Mouse (Mus musculus) intestine, postnatal 0 days (tissue): ENCODE measurements around the gene Foxl1. TPM values are rescaled to one million over a fixed set of nuclear protein-coding genes. Genes with fewer than 3 reads are reported as not detected.

ENCODE experiments used
- ATAC-seq: fragments of 200-750 bp; cut with Nextera tagmentation; 2 replicates; pipeline ENCODE4 v1.8.0; 2017; ENCODE audit warnings: mild to moderate bottlenecking, moderate TSS enrichment, moderate library complexity
- H3K27ac ChIP-seq: fragments of 300-500 bp; sonication (generic); 2 replicates; pipeline ENCODE4 v1.5.1; 2014; ENCODE audit warnings: mild to moderate bottlenecking, low read depth, low read length, moderate library complexity
- H3K27me3 ChIP-seq: fragments of 300-500 bp; sonication (generic); replicated peaks from 2 replicates; pipeline ENCODE4 v1.6.1; 2014; ENCODE audit warnings: low read length, mixed read lengths; ENCODE audit not compliant: control insufficient read depth, insufficient read depth
- H3K36me3 ChIP-seq: fragments of 300-500 bp; sonication (generic); 2 replicates; pipeline ENCODE4 v1.6.1; 2014; ENCODE audit warnings: mild to moderate bottlenecking, moderate library complexity; ENCODE audit not compliant: control insufficient read depth, insufficient read depth
- H3K4me1 ChIP-seq: fragments of 300-500 bp; sonication (generic); replicated peaks from 2 replicates; pipeline ENCODE4 v1.6.1; 2014; ENCODE audit warnings: antibody characterized with exemption, low read length, mixed read lengths; ENCODE audit not compliant: control insufficient read depth, insufficient read depth
- H3K4me2 ChIP-seq: fragments of 300-500 bp; sonication (generic); replicated peaks from 2 replicates; pipeline ENCODE4 v1.6.1; 2014; ENCODE audit warnings: low read depth, mild to moderate bottlenecking, moderate library complexity
- H3K4me3 ChIP-seq: fragments of 300-500 bp; sonication (generic); 2 replicates; pipeline ENCODE4 v1.5.1; 2014; ENCODE audit warnings: low read depth, low read length
- H3K9ac ChIP-seq: fragments of 300-500 bp; sonication (generic); 2 replicates; pipeline ENCODE4 v1.6.1; 2014; ENCODE audit warnings: mild to moderate bottlenecking, low read depth, low read length
- H3K9me3 ChIP-seq: fragments of 300-500 bp; sonication (generic); 2 replicates; pipeline ENCODE4 v1.6.1; 2016; ENCODE audit warnings: mixed run types; ENCODE audit not compliant: control insufficient read depth
- CTCF ChIP-seq: sonication (generic); IDR thresholded peaks from 2 replicates; pipeline ENCODE4 v1.5.1; 2016; ENCODE audit warnings: low read depth, mild to moderate bottlenecking, control low read depth, antibody characterized with exemption, moderate library complexity
- WGBS: fragments of 180-500 bp; shearing (Covaris S2); extraction: QIAGEN DNeasy Blood & Tissue Kit; methylation state at CpG from one replicate; pipeline ENCODE4 v1.1.7; 2014; 5-methylcytosine and 5-hydroxymethylcytosine counted together
- polyA plus RNA-seq: library from polyadenylated mRNA; unstranded; fragments of >200 nt; fragmentation: Nextera tagmentation; extraction: Ambion mirVana; gene quantifications from 2 replicates; pipeline ENCODE4 v1.2.1, GENCODE M21; 2015

The Foxl1 gene
- polyA plus RNA-seq, 1 experiment from 2014 or later = 2.8 TPM

DNA sequence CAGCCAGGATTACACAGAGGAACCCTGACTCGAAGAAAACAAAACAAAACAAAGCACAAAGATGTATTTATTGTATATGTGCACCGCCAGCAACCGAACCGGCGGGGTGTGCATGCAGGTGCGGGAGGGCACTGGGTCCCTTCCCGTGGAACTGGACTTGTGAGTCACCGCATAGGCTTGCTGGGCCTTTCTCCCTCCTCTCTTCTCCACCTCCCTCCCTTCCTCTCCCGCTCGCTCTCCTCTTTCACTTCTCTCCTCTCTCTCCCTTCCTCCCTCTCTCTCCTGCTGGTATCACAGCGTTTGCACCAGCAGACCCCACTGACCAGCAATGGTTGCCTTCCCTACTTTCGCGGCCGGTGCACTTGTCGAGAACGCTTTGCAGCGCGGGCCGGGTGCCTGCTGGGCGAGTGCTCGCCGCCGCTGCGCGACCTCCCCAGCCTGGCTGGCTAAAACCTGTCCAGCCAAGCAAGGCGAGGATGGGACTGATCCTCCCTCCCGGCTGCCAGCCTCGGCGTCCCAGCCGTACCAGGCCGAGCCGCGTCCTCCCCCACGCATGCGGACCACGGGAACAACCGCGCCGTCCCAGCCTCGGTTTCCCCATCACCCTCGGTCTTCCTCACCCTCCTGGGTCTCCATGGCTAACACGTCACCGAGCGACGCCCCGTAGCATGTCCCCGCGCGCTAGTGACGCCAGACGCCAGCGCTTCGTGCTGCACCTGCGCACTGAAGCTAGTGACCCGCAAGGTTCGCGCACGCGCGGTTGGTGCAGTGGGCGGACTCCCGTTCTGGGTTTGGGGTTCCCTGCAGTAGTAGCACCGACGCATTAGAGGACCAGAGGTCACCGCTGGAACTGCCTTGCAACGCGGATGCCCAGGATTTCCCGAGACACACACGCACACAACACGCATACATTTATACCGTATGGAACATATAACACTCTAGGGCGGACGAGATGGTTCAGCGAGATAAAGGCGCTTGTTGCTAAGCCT, 19.8 kb upstream of the Foxl1 start, which contains the start of gene Mthfsd:
Mthfsd (minus strand) TSS at position 725 of the 989 bp plus-strand sequence.
- peak within 1 kb of the TSS; percentile 91 for H3K4me3 ChIP-seq
- WGBS = under 1% methylated on average over 75 of the region's 75 CpGs
- H3K9me3 ChIP-seq = no peaks in the 10 kb centered on the region
- peak within 1 kb of the TSS; percentile 83 for H3K9ac ChIP-seq
- peaks cover 22% of the 10 kb centered on the region for H3K36me3 ChIP-seq
- H3K4me1 ChIP-seq = 0 out of 2 replicates have a peak, but pooled peaks cover 8% of the 10 kb centered on the region
- peak; percentile 87 for ATAC-seq
- H3K27me3 ChIP-seq = peaks cover 4% of the 10 kb centered on the region; the same call in 1 of the 2 replicates
- H3K27ac ChIP-seq = peak within 1 kb of the TSS; percentile 79
- 0 out of 2 replicates have a peak, but pooled peaks have one; percentile 22 for TF ChIP-seq CTCF
- peak within 1 kb of the TSS; percentile 91 for H3K4me2 ChIP-seq

DNA sequence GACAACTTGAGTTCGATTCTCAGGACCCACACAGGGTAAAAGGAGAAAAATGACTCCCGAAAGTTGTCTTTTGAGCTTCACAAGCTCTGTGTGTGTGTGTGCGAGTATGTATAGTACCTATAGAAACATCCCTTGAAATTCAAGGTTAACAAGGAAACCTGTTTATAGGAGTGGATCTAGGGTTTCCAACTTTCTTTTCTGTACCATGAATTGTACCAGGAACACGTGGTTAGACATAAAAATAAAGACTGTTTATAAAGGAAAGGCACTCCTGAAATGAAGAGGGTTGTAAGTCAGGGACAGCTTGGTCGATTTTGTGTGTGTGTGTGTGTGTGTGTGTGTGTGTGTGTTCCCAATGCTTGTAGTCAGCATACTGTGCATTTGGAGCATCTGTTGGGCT, 19.1 kb upstream of the Foxl1 start:
- H3K4me2 ChIP-seq = peak overlapping the region; percentile 91
- peaks cover 8% of the 10 kb centered on the region for H3K27me3 ChIP-seq
- H3K36me3 ChIP-seq = peaks cover 15% of the 10 kb centered on the region
- H3K9me3 ChIP-seq = no peaks in the 10 kb centered on the region
- H3K4me1 ChIP-seq = 0 out of 2 replicates have a peak, but pooled peaks cover 8% of the 10 kb centered on the region
- WGBS = 8% methylated on average over 5 of the region's 5 CpGs
- H3K4me3 ChIP-seq = peak overlapping the region; percentile 91
- TF ChIP-seq CTCF = no peak
- ATAC-seq = no peak
- H3K9ac ChIP-seq = peak overlapping the region; percentile 38; the same call in 1 of the 2 replicates
- H3K27ac ChIP-seq = no peak overlapping the region

DNA sequence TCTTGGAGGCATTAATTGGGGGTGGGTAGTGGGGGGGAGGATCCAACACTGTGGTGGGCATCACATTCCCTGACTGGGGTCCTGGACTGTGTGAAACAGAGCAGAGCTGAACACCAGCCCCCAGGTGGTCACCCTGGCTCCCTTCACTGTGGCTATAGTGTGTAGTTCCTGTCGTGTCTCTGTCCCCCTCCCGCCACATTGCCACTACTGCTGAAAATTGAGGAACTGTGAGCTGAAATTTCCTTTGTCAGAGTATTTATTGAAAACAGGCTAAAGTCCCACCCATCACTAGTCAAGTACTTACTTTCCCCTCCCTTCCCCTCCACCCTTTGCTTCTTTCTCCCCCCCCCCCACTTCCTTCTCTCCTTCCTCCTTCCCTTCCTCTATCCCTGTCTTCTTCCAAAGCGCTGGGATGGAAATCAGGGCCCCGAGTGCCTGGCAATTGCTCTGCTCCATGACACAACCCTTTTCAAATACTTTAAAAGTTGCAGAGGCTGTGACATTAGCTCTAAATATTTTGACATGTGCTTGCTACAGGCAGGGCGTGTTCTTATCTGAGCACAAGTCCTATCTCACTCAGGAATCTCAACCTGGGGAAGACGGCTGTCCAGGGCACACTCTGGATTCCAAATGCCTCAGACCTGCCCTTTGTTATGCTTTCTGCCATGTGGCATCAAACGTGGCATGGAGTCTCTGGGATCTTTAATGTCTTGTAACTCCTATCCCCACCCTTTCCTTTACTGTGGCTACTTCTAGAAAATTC, 16.4 kb upstream of the Foxl1 start:
- no peak for TF ChIP-seq CTCF
- WGBS = 33% methylated on average over 7 of the region's 7 CpGs
- H3K27ac ChIP-seq = no peak overlapping the region
- no peaks in the 10 kb centered on the region for H3K36me3 ChIP-seq
- 0 out of 2 replicates have a peak, but pooled peaks cover 8% of the 10 kb centered on the region for H3K4me1 ChIP-seq
- ATAC-seq = no peak
- no peak overlapping the region for H3K9ac ChIP-seq
- no peak overlapping the region for H3K4me3 ChIP-seq
- H3K27me3 ChIP-seq = peaks cover 35% of the 10 kb centered on the region
- H3K4me2 ChIP-seq = no peak overlapping the region
- H3K9me3 ChIP-seq = no peaks in the 10 kb centered on the region

DNA sequence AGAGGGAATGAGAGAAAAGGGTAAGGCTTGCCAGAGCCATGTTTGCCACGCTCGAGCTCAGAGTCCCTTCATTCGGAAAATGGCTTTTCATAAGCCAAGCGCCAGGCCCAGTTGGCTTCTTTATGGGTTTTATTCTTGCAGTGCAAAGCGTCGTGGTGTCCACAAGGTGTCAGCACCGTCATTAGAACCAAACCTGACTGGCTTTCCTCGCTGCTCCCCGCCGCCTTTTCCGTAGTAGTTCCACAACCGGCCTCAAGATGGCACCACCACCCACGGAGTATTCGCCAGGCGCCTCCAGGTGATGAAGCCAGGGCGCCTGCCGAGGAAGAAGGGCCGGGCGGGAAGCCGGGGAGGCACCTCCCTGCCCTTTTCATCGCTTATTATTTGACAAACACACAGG, 14.5 kb upstream of the Foxl1 start:
- no peak overlapping the region for H3K4me3 ChIP-seq
- peaks cover 54% of the 10 kb centered on the region for H3K27me3 ChIP-seq
- H3K36me3 ChIP-seq = no peaks in the 10 kb centered on the region
- no peak overlapping the region for H3K9ac ChIP-seq
- ATAC-seq = peak; percentile 50
- no peak overlapping the region for H3K27ac ChIP-seq
- H3K9me3 ChIP-seq = no peaks in the 10 kb centered on the region
- H3K4me1 ChIP-seq = 0 out of 2 replicates have a peak, but pooled peaks cover 4% of the 10 kb centered on the region
- WGBS = 2% methylated on average over 21 of the region's 21 CpGs
- H3K4me2 ChIP-seq = no peak overlapping the region
- TF ChIP-seq CTCF = peak; percentile 99

DNA sequence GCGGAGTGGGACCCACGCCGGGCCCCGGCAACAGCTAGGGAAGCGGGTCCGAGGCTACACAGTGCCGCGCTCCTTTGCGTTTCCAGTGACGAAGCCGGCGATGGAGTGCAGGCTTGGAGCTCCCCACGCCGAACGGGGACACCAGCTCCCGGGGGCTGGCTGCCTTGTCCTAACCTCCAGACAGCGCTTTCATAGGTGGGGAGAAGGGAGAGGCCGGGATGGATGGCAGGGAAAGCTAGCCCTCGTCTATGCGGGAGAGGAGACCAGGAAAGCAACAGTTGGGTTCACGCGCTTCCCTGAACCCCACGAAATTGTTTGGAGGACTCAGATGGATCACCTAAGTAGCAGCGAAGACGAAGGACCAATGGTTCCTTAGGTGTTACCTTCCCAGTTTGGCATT, 12.6 kb upstream of the Foxl1 start:
- no peaks in the 10 kb centered on the region for H3K9me3 ChIP-seq
- H3K27ac ChIP-seq = no peak overlapping the region
- H3K9ac ChIP-seq = no peak overlapping the region
- H3K4me3 ChIP-seq = no peak overlapping the region
- H3K4me1 ChIP-seq = no peaks in the 10 kb centered on the region
- H3K4me2 ChIP-seq = no peak overlapping the region
- H3K27me3 ChIP-seq = peaks cover 72% of the 10 kb centered on the region
- no peak for TF ChIP-seq CTCF
- ATAC-seq = no peak
- 1% methylated on average over 25 of the region's 25 CpGs for WGBS
- H3K36me3 ChIP-seq = no peaks in the 10 kb centered on the region

DNA sequence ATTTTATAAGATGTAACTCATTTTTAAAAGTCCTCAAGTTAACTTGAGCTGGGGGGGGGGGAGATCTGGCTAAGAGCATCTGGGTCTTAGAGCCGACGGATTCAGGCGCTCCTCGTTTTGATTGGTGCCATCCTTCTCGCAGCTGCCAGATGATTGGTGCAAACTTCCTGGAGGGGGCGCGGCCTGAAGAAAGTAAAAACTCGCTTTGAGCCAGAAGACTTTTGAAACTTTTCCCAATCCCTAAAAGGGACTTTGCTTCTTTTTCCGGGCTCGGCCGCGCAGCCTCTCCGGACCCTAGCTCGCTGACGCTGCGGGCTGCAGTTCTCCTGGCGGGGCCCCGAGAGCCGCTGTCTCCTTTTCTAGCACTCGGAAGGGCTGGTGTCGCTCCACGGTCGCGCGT, 11.8 kb upstream of the Foxl1 start, which contains the start of gene Foxc2:
Foxc2 (plus strand) TSS at position 224 of the 400 bp plus-strand sequence.
- Histone ChIP-seq H3K4me1 (no peaks in the 10 kb centered on the region), H3K4me2 (peak within 1 kb of the TSS; percentile 91), H3K9ac (no peak within 1 kb of the TSS; the same call in 1 of the 2 replicates), H3K27me3 (peaks cover 80% of the 10 kb centered on the region), H3K27ac (no peak within 1 kb of the TSS), H3K4me3 (peak within 1 kb of the TSS; percentile 50), H3K9me3 (no peaks in the 10 kb centered on the region), H3K36me3 (no peaks in the 10 kb centered on the region)
- whole genome bisulfite sequencing = under 1% methylated on average over 25 of the region's 25 CpGs
- ATAC-seq = peak; percentile 31; the same call in 1 of the 2 replicates
- peak; percentile 3; the same call in 1 of the 2 replicates for TF ChIP-seq CTCF
